Mouse (Mus musculus): ENCODE results near the gene Arhgap42.

DNA sequence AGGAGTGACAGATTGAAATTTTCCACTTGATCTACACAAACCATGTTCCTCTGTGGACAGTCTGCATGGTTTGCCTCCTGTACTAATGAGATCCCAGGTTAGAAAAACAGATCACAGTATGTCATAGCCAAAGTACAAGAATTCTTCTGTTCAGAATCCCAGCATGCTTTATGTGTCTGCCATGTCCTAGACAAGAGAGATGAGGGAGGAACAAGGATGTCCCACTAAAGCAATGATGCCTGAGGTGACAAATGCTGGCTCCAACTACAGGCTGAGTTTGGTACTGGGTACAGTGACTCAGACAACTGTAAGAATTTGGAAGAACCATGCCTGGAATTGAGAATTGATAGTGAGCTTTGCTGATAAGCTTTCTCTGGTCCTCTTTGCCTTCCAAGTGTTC is 24.6 kb downstream of the Arhgap42 start:
- TF ChIP-seq POLR2A (IDR thresholded peaks at IDR 0.05; ENCODE audit: insufficient read length, low read depth) (no peak), POLR2AphosphoS2 (IDR thresholded peaks at IDR 0.05; ENCODE audit: insufficient read length, low read depth) (no peak), MYOD1 (IDR thresholded peaks at IDR 0.05; ENCODE audit: control insufficient read depth in 1 of 3, insufficient read length in 2 of 3, low read depth in 2 of 3) (no peak), MAX (IDR thresholded peaks at IDR 0.05; ENCODE audit: low read depth) (no peak), TCF12 (IDR thresholded peaks at IDR 0.05; ENCODE audit: insufficient read depth, poor library complexity, severe bottlenecking) (no peak), E2F4 (IDR thresholded peaks at IDR 0.05; ENCODE audit: insufficient read depth) (no peak), USF1 (IDR thresholded peaks at IDR 0.05; ENCODE audit: low read depth) (no peak), CEBPB (IDR thresholded peaks at IDR 0.05; ENCODE audit: insufficient read depth, poor library complexity, severe bottlenecking) (no peak)

Measured in myocyte (in vitro differentiated cells).